Mouse (Mus musculus): Measurements from ENCODE around the gene Ctrb1.
"Not testable (repeated sequence)": the region's sequence is repeated elsewhere in the genome, so short reads cannot be mapped to it uniquely, and the experiment has no call there.

Ctrb1 gene

DNA sequence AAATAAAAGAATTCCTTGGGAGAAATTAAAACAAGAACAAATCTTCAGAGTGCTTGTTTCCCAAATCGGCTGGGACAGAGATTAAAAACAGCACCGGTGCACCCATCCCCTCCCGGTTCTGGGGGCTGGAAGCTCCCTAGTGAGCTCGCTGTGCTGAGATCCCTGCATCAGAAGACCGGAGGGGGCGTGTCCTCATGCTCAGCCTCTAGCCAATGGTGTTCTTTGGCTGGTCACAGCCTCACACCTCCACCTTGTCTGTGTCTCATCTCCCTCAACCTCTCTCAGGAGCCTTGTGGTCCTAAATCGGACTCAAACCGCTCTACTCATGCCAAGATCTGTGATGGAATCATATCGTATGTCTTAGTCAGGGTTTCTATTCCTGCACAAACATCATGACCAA is 8.3 kb downstream of the Ctrb1 start:
- DNase-seq (ENCODE audit: extremely low read depth, low read depth, low spot score) = no peak

DNA sequence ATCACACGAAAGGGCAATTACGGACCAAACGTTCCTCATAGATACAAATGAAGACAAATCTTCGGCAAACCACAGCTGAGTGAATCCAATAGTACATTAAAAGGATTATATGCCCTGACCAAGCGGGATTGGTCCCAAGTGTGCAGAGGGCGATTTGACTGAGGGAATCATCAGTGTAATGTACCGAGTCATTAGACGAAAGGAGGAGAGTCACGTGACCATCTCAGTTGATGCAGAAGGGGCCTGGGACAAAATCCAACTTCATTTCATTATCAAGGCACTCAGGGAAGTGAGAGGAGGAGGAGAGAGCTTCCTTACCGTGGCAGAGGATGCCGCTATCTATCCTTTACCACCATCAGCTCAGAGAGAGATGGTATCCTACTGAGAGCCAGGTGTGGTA is 9.7 kb downstream of the Ctrb1 start:
- DNase-seq (ENCODE audit: extremely low read depth, low read depth, low spot score) = no peak

- no peak for DNase-seq (ENCODE audit: extremely low read depth, low read depth, low spot score)
Measured at GRCm38 (mm10) chr8:111680423-111681028, 10.3 kb downstream of the Ctrb1 start.

DNA sequence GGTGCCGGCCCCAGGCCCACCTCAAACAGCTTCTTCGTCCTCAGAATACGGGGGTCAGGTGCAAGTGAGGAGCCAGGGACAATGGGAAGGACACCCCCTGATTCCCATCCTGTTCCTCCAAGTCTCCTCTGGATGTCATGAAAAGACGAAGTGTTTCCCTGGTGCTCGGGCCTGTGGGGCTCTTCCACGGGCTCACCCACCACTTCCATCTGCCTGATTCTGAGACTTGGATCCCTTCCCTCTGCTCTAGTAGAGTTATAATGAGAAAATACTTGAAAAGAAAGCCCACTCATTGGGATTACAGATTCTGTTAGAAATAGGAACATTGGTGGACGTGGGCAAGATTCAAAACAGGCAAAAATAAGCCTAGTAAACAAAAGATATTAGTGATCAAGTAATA is 12.0 kb downstream of the Ctrb1 start:
- DNase-seq (ENCODE audit: extremely low read depth, low read depth, low spot score) = no peak

- DNase-seq (ENCODE audit: extremely low read depth, low read depth, low spot score) = no peak
Measured at GRCm38 (mm10) chr8:111678111-111678510, 12.7 kb downstream of the Ctrb1 start.

- DNase-seq (ENCODE audit: extremely low read depth, low read depth, low spot score) = no peak
Measured at GRCm38 (mm10) chr8:111676237-111676636, 14.6 kb downstream of the Ctrb1 start.

DNA sequence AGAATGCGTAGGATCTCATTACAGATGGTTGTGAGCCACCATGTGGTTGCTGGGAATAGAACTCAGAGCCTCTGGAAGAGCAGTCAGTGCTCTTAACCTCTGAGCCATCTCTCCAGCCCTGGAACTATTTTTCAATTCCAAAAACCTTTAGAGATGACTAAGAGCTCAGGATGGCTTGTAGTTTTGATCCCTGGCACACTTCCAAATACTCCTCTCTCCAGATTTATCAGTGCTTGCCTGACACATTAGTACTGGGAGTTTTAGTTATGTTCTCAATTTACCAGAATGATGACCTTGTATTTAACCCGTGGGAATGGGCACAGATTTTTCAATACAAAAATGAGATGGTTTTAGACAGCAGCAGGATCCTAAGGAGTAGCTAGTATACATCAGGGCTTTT is 24.1 kb downstream of the Ctrb1 start:
- DNase-seq (ENCODE audit: extremely low read depth, low read depth, low spot score) = no peak

- DNase-seq (ENCODE audit: extremely low read depth, low read depth, low spot score) = no peak
Measured at GRCm38 (mm10) chr8:111662473-111662872, 28.3 kb downstream of the Ctrb1 start.

DNA sequence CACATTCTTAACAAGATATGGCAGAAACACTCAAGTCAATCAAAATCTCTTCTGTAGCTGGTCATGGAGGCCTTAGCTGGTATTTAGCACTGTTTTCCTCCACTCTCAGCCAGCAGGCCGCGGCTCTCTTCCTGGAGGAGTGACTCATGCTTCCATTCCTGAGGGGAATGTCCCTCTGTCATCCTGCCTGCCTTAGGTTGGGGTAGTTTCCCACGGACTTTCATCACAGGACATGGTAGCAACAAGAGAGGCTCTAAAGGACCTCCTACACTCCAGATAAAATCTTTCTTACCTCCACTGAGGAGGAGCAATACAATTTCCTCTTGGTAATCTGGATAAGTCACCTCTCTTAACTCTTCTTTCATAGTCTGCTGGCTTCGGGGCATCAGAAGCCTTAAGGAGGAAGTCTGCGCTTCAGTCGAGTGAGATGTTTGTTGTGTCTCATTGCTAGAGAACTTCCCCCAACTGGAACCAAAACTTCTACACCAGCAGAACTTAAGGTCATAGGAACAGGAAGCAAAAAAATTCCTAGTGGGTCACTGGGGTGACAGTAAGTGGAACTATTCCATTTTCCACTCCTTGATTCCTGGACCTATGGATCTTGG is 31.9 kb downstream of the Ctrb1 start:
- peak; percentile 91 for DNase-seq (ENCODE audit: extremely low read depth, low read depth, low spot score)

- no peak for DNase-seq (ENCODE audit: extremely low read depth, low read depth, low spot score)
Measured at GRCm38 (mm10) chr8:111657312-111657854, 33.4 kb downstream of the Ctrb1 start.

- no peak for DNase-seq (ENCODE audit: extremely low read depth, low read depth, low spot score)
Measured at GRCm38 (mm10) chr8:111653524-111653923, 37.3 kb downstream of the Ctrb1 start.

DNA sequence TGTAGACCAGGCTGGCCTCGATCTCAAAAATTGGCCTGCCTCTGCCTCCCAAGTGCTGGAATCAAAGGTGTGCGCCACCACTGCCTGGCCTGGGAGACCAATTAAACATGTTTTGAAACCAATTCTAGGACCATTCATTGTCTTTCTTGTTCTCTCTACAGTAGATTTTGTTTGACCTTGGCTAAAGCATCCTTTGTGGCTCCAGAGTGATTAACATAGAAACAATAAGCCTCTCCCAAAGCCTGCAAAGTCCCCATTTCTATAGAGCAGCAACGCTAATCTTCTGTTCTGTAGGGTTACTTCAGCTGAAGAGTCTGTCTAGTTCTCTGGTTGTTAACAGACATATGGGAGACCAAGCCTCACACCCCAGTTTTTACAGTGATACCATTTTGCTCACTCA is 40.2 kb downstream of the Ctrb1 start:
- DNase-seq (ENCODE audit: extremely low read depth, low read depth, low spot score) = no peak

DNA sequence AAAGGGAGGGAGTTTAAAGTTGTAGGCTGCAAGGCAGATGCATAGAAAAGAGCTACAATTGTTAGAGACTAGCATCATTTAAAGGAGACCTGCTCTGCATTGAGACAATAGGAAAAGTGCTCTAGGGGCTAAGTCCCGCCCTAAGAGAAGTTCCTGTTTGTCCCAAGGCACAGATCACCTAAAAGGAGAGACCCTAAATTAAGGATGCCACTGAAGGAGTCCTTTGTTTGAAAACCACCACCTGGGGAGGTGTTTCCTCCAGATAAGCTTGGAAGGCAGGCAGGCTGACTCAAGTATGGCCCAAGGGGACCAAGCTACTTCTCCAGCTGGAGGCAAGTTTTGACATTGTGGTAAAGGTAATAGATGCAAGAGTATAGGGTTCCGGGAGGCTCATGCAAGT is 42.0 kb downstream of the Ctrb1 start:
- DNase-seq (ENCODE audit: extremely low read depth, low read depth, low spot score) = no peak

GRCm38 (mm10) chr8:111645715-111646114 is 45.1 kb downstream of the Ctrb1 start:
- DNase-seq (ENCODE audit: extremely low read depth, low read depth, low spot score) = no peak

DNA sequence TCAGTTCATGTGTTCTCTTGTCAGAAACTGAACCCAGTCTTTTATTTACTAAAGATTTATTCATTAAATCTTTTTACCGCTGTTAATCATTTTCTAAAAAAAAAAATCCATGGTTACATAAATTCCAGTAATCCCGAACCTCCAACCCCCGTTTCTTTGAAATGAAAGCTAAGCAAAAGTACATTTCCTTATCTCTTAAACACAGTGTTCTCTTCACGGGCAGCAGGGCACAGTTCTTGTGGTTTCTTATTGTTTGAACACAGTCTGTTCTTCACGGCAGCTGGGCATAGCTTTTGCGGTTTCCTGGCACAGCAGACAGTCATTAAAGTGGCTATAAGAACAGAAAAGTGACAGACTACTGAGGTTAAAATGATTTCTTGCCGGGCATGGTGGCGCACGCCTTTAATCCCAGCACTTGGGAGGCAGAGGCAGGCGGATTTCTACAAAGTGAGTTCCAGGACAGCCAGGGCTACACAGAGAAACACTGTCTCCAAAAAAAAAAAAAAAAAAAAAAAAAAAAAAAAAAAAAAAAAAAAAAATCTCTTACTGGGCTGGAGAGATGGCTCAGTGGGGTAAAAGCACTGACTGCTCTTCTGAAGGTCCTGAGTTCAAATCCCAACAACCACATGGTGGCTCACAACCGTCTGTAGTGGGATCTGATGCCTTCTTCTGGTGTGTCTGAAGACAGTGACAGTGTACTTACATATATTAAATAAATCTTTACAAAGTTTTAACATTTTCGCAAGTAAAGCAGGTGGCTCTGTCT is 46.3 kb downstream of the Ctrb1 start:
- DNase-seq (ENCODE audit: extremely low read depth, low read depth, low spot score) = not testable (repeated sequence)

DNA sequence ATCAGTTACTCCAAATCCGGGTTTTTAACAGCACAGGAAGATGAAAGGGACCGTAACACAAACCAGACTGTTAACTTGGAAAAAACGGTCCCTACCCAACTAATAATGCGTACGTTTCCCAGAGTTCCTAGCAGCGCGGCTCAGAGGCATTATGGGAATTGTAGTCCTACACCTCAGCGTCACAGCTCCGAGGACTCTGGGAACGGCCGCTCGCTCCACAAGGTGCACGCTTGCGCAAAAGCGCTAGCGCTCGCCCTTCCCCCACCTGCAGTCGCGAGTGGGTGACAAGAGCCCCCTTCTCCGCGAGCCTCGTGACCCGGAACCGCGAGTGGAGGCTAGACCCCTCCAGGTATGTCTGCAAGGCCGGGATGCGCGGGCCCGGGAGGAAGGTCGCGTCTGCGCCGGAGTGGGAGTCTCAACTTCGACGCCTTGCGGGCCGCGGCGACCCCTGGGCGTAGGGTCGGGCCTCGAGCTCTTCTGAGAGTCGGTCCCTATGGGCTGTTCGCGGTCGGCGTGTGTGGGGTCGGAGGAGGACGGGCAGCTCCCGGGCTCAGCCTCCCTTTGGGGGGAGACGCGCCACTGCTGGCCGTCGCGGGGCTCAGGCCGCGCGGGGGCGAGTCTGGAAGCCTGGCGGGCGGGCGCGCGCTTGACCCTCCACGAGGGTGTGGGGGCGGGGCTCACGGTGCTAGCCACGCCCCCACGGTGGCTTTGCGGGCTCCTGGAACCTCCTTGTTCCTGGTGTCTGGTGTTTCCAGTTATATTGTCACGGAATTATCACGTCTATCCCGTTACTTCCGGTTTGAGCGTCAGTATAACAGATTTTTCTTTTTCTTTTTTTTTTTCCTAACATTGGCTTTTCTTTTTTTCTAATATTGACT is 47.3 kb downstream of the Ctrb1 start, which contains the start of gene Zfp1:
Zfp1 (plus strand) TSS at position 138 of the 878 bp plus-strand sequence.
- no peak for DNase-seq (ENCODE audit: extremely low read depth, low read depth, low spot score)

- no peak for DNase-seq (ENCODE audit: extremely low read depth, low read depth, low spot score)
Measured at GRCm38 (mm10) chr8:111642939-111643263, 47.9 kb downstream of the Ctrb1 start.

DNA sequence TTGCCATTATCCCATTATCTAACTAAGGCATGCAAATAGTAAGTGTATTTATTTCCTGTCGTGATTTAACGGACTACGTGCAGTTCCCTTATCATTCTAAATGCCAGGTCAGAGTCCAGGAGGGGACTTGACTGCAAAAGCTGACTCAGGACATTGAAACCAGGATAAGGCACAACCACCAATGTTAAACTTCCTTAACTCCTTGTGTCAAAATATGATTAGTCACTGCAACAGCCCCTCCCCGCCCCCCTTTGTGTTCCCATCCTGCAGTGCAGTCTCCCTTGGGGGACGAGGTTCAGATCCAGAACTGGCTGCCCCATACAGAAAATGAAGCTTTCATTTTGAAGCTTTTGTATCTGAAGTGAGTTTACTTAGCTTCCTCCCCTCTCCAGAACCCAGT is 48.3 kb downstream of the Ctrb1 start:
- no peak for DNase-seq (ENCODE audit: extremely low read depth, low read depth, low spot score)

- no peak for DNase-seq (ENCODE audit: extremely low read depth, low read depth, low spot score)
Measured at GRCm38 (mm10) chr8:111641064-111641463, 49.7 kb downstream of the Ctrb1 start.

GRCm38 (mm10) chr8:111638086-111638485 is 52.7 kb downstream of the Ctrb1 start:
- DNase-seq (ENCODE audit: extremely low read depth, low read depth, low spot score) = no peak

Data from fat pad, adult 2 months (tissue).